7 mouse cellular contexts compared by ENCODE assay signal in the genomic region with DNA sequence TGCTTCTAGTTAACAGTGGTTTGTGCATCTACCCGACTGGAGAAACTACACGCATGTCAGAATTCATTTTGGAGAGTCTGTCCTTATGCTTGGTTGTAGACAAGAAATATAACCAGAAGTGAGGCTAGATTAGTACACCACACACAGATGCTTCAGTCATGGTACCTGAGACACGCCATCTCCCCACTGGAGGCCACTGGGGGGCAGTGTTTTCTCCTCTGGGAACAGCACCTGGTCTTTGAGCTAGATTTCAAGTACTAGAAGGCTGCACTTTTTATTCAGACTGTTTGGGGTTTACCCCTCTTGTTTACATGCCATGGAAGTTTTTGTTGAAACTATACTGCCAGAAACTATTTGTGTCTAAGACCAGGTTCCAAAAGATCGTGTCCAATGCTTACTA. TPM values are rescaled to one million over a fixed set of nuclear protein-coding genes. Genes with fewer than 3 reads are reported as not detected.
DNase-seq lines count a peak whose midpoint lies in the region; ATAC-seq and TF ChIP-seq lines count a peak whose summit lies in the region.

No protein-coding gene starts in this region.

- no peak overlapping the region for H3K9ac ChIP-seq in liver, adult 2 months (ENCODE audit: low read depth, low read length)
- no peak overlapping the region for H3K9ac ChIP-seq in liver, embryonic 11.5 days (ENCODE audit: low read depth, low read length)

- H3K27ac ChIP-seq in liver, adult 2 months (replicated peaks; ENCODE audit: insufficient read depth, low read depth, low read length) = no peak overlapping the region
- H3K27ac ChIP-seq in liver, embryonic 11.5 days (ENCODE audit: low read depth, low read length) = no peak overlapping the region

- H3K4me3 ChIP-seq in liver, adult 2 months (ENCODE audit: insufficient read depth, low read depth, low read length) = no peak overlapping the region
- H3K4me3 ChIP-seq in liver, embryonic 11.5 days (ENCODE audit: low read depth, low read length) = no peak overlapping the region

- no peaks in the 10 kb centered on the region for H3K79me2 ChIP-seq in liver, adult 2 months (ENCODE audit: control insufficient read depth, insufficient read depth, low read length)

- no peaks in the 10 kb centered on the region for H3K36me3 ChIP-seq in liver, adult 2 months (ENCODE audit: control insufficient read depth, insufficient read depth, low read length)
- H3K36me3 ChIP-seq in liver, embryonic 11.5 days (ENCODE audit: control insufficient read depth, insufficient read depth, low read length) = no peaks in the 10 kb centered on the region

- no peak for ATAC-seq in liver, embryonic 11.5 days (replicated peaks; ENCODE audit: low FRiP score)

- no peaks in the 10 kb centered on the region for H3K27me3 ChIP-seq in liver, adult 2 months (ENCODE audit: control insufficient read depth, insufficient read depth, low read length)
- no peaks in the 10 kb centered on the region for H3K27me3 ChIP-seq in liver, embryonic 11.5 days (replicated peaks; ENCODE audit: control insufficient read depth, insufficient read depth, low read length)

- TF ChIP-seq CTCF in liver, adult 2 months (IDR thresholded peaks at IDR 0.05; ENCODE audit: low read depth, low read length) = peak; percentile 78

- DNase-seq in liver, adult 2 months (ENCODE audit: extremely low read depth, low read depth, low spot score) = peak; percentile 31
- no peak for DNase-seq in liver, embryonic 11.5 days (ENCODE audit: low spot score)
- DNase-seq in MN1 (ENCODE audit: low spot score) = peak; percentile 36
- DNase-seq in c-Kit-positive CD71-positive TER-119-positive erythroid progenitor cells, embryonic 14.5 days (ENCODE audit: low spot score) = peak; percentile 42
- peak; percentile 48 for DNase-seq in forelimb bud, embryonic 11.5 days (ENCODE audit: low read depth, low spot score)
- DNase-seq in left cerebral cortex, postnatal 4 days = peak; percentile 46
- DNase-seq in right cerebral cortex, postnatal 10 days (ENCODE audit: low spot score in 2 of 2) = peak; percentile 57 to 64

- TF ChIP-seq POLR2A in liver, adult 2 months (IDR thresholded peaks at IDR 0.05; ENCODE audit: extremely low read depth, insufficient read depth, low read length) = no peak

- no peak overlapping the region for H3K4me2 ChIP-seq in liver, embryonic 11.5 days

- intact Hi-C loops in left cerebral cortex, postnatal 4 days (cut with DNase I) = no loop called here

- 35% methylated on average over 4 of the region's 4 CpGs for WGBS in liver, adult 2 months
- 25% methylated on average over 4 of the region's 4 CpGs for WGBS in liver, embryonic 11.5 days

- no peaks in the 10 kb centered on the region for H3K9me3 ChIP-seq in liver, embryonic 11.5 days (ENCODE audit: control insufficient read depth, low read length)

- H3K4me1 ChIP-seq in liver, adult 2 months (ENCODE audit: control insufficient read depth, insufficient read depth, low read length) = no peaks in the 10 kb centered on the region
- H3K4me1 ChIP-seq in liver, embryonic 11.5 days (replicated peaks; ENCODE audit: control insufficient read depth, insufficient read depth, low read length) = no peaks in the 10 kb centered on the region

RNA-seq across cellular contexts. Expression of a gene that starts 43.2 kb away (rescaled TPM):
- total RNA-seq in liver, adult 2 months (2014; rRNA removed) = 55.5 and 65.1 TPM in 2 replicates
- 11.4 and 15.8 TPM in 2 replicates for polyA plus RNA-seq in liver, adult 2 months (2012; rRNA removed)
- 247 and 278 TPM in 2 replicates for polyA plus RNA-seq in liver, embryonic 11.5 days (2014; fragmentation: Nextera tagmentation; extraction: Ambion mirVana)
- total RNA-seq in left cerebral cortex, postnatal 4 days (2021) = 100 to 1,000 TPM; 136 to 146 TPM
